Mouse (Mus musculus): ENCODE results near the gene Ubash3a.

DNA sequence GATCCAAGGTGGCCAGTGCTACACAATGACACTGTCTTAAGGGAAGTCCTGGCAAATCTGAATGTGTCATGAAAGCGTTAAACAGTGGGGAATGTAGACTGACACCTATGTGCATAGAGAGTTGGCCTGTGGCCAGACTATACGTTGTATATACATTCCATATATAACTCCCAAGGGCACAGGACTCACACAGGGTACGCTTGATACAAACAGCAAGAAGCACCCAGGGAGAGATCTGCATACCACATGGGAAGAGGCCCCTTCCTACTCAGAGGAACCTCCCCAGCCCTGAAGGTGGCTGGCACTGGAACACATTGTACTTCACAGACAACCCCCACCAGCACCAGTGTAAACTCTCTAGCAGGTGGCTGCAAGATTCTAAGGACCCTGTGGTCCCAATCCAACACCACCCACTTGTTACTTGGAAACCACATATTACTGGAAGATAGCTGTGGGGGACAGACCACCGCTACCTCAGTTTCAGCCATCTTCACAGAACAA lies 15.2 kb downstream of the Ubash3a start:
- TF ChIP-seq HCFC1 (IDR thresholded peaks at IDR 0.05; ENCODE audit: borderline replicate concordance, insufficient read depth, low read length) (no peak), MAFK (IDR thresholded peaks at IDR 0.05; ENCODE audit: insufficient read depth, low read depth, low read length) (no peak), CHD2 (IDR thresholded peaks at IDR 0.05; ENCODE audit: low read depth, low read length) (no peak), ZNF384 (IDR thresholded peaks at IDR 0.05; ENCODE audit: low read depth, low read length) (no peak)

All from ES-E14 (cell line).